Mouse (Mus musculus) gastrocnemius, postnatal 4 days (tissue): ENCODE data around the gene Tmsb10. TPM values are rescaled to one million over a fixed set of nuclear protein-coding genes. Genes with fewer than 3 reads are reported as not detected.

ENCODE experiments used
- DNase-seq, 2 experiments: peaks; one replicate each; pipeline ENCODE4 v3.0.0; 2021 to 2022; ENCODE audit warnings: low spot score in 2 of 2, mixed read lengths in 2 of 2
- total RNA-seq, 2 experiments: library from RNA; stranded (reverse); gene quantifications; 2 replicates each; pipeline ENCODE4 v1.2.3; 2021

Gene Tmsb10
- total RNA-seq, 2 experiments from 2014 or later: 1,063 to 1,068 TPM

- no peak for DNase-seq
Observed at GRCm38 (mm10) chr6:72957093-72957435, 1.5 kb downstream of the Tmsb10 start.

GRCm38 (mm10) chr6:72956199-72957092 lies 2.1 kb downstream of the Tmsb10 start:
- DNase-seq: peak in 1 of 2 experiments; percentile 43

GRCm38 (mm10) chr6:72955517-72956198 lies 2.9 kb downstream of the Tmsb10 start:
- DNase-seq: no peak

- DNase-seq: no peak
Observed at GRCm38 (mm10) chr6:72954786-72955185, 3.8 kb downstream of the Tmsb10 start.

- DNase-seq: no peak
Observed at GRCm38 (mm10) chr6:72952967-72953366, 5.6 kb downstream of the Tmsb10 start.

GRCm38 (mm10) chr6:72952221-72952620 lies 6.3 kb downstream of the Tmsb10 start:
- peak in 1 of 2 experiments; percentile 27 for DNase-seq

GRCm38 (mm10) chr6:72949161-72949756 lies 9.3 kb downstream of the Tmsb10 start:
- DNase-seq: no peak

- no peak for DNase-seq
Observed at GRCm38 (mm10) chr6:72948392-72948791, 10.2 kb downstream of the Tmsb10 start.

- no peak for DNase-seq
Observed at GRCm38 (mm10) chr6:72947960-72948359, 10.6 kb downstream of the Tmsb10 start.

- DNase-seq: peak; percentile 33 to 66
Observed at GRCm38 (mm10) chr6:72940493-72940892, 18.1 kb downstream of the Tmsb10 start.

GRCm38 (mm10) chr6:72937859-72938258 lies 20.7 kb downstream of the Tmsb10 start:
- DNase-seq: no peak

GRCm38 (mm10) chr6:72937430-72937829 lies 21.1 kb downstream of the Tmsb10 start:
- no peak for DNase-seq

GRCm38 (mm10) chr6:72932955-72933354 lies 25.6 kb downstream of the Tmsb10 start:
- DNase-seq: no peak

- no peak for DNase-seq
Observed at GRCm38 (mm10) chr6:72931533-72931932, 27.0 kb downstream of the Tmsb10 start.

- DNase-seq: no peak
Observed at GRCm38 (mm10) chr6:72929795-72930398, 28.7 kb downstream of the Tmsb10 start.

GRCm38 (mm10) chr6:72926755-72927482 lies 31.6 kb downstream of the Tmsb10 start:
- peak; percentile 19 for DNase-seq

GRCm38 (mm10) chr6:72926031-72926430 lies 32.5 kb downstream of the Tmsb10 start:
- no peak for DNase-seq

GRCm38 (mm10) chr6:72923381-72923780 lies 35.2 kb downstream of the Tmsb10 start:
- no peak for DNase-seq

- no peak for DNase-seq
Observed at GRCm38 (mm10) chr6:72921081-72921480, 37.5 kb downstream of the Tmsb10 start.

- DNase-seq: no peak
Observed at GRCm38 (mm10) chr6:72918510-72919033, 40.0 kb downstream of the Tmsb10 start.

- DNase-seq: no peak
Observed at GRCm38 (mm10) chr6:72916330-72916729, 42.2 kb downstream of the Tmsb10 start.
